Mouse (Mus musculus) olfactory bulb, adult 2 months (tissue): Measurements from ENCODE around the gene Tnfsf9.

Experiments
- CTCF ChIP-seq: fragments of 200-500 bp; IDR thresholded peaks from 2 replicates; pipeline ENCODE4 v1.5.1; 2012; ENCODE audit warnings: low read depth, mild to moderate bottlenecking, low read length, moderate library complexity; ENCODE audit not compliant: insufficient read depth
- POLR2A ChIP-seq: fragments of 200-500 bp; IDR thresholded peaks from 2 replicates; pipeline ENCODE4 v1.6.1; 2012; ENCODE audit warnings: mild to moderate bottlenecking, low read depth, low read length, moderate library complexity; ENCODE audit not compliant: insufficient read depth

DNA sequence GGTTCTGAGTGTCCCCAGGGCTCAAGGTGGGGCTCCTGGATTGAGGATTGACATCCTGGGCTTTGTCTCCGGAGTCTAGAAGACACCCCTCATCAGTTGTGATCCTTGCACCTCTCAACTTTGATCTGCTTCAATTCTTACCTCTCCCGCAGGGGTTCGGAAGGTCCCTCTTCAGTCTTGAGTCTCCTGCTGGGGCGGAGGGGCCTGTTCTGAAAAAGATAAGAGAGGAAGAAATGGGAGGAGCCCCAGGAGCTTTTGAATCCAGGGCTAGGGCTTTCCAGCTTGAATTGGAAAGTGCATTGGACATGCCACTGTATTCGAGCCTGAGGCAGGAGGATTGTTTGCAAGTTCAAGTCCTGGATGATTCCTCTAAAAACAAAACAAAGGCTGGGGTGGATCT lies 38.2 kb upstream of the Tnfsf9 start:
- no peak for TF ChIP-seq CTCF
- TF ChIP-seq POLR2A = no peak
